Comparison of ENCODE assay signal across 8 mouse cellular contexts in the genomic region with DNA sequence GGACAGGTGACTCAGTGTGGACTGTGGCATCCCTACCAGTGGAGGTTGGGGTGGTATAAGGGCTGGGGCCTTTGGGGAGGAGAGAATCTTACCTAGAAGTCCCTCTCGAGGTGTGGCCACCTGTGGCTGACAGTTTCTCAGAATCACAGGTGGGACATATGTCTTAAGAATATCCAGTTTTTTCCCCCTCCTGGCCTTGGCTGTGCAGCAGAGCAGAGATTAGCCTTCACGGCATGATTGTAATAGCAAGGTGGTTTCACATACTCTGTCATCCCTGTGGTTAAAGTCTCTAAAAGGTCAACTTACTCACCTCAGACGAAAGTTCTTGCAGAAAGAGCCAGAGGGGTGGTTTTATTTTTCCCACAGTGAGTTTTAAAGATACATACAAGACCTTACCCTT. TPM values are rescaled to one million over a fixed set of nuclear protein-coding genes. Genes with fewer than 3 reads are reported as not detected.
DNase-seq lines count a peak whose midpoint lies in the region; ATAC-seq and TF ChIP-seq lines count a peak whose summit lies in the region.

No protein-coding gene starts in this region.

- no peak overlapping the region for H3K27ac ChIP-seq in heart, embryonic 13.5 days (replicated peaks)
- H3K27ac ChIP-seq in CH12.LX (ENCODE audit: insufficient read depth, low read depth): no peak overlapping the region; the same call in 1 of the 2 replicates
- 0 out of 2 replicates have a peak overlapping the region, but pooled peaks have one; percentile 96 for H3K27ac ChIP-seq in heart, postnatal 0 days (ENCODE audit: low read depth)
- H3K27ac ChIP-seq in midbrain, embryonic 10.5 days (replicated peaks): no peak overlapping the region; the same call in 1 of the 2 replicates

- in situ Hi-C loops in CH12.LX (cut with MboI; ENCODE audit: low pct_ligation_motif_present, low pct_unique_long_range_greater_than_20kb, low sequenced_read_pairs): loop anchor here (25.0 kb wide), 2 partner anchors 492 to 1192 kb away; a partner anchor contains a TSS

- H3K4me2 ChIP-seq in heart, embryonic 13.5 days: peak overlapping the region; percentile 97
- peak overlapping the region; percentile 83 for H3K4me2 ChIP-seq in CH12.LX (ENCODE audit: insufficient read depth, low read depth, poor library complexity, severe bottlenecking)
- H3K4me2 ChIP-seq in heart, postnatal 0 days (ENCODE audit: low read depth, low read length): peak overlapping the region; percentile 94

- TF ChIP-seq RAD21 in CH12.LX (IDR thresholded peaks at IDR 0.05; ENCODE audit: low read depth, low read length): no peak

- H3K4me3 ChIP-seq in heart, embryonic 13.5 days: peak overlapping the region; percentile 97
- H3K4me3 ChIP-seq in CH12.LX (replicated peaks in 1 of 3; ENCODE audit: low read depth in 2 of 3, low read length in 2 of 3, poor library complexity in 1 of 3): peak overlapping the region; percentile 83 to 90 (median 89)
- H3K4me3 ChIP-seq in heart, postnatal 0 days (ENCODE audit: low read depth, low read length): peak overlapping the region; percentile 94
- H3K4me3 ChIP-seq in midbrain, embryonic 10.5 days: peak overlapping the region; percentile 82

- dilution Hi-C loops in CH12.LX (cut with MboI; ENCODE audit: extremely low pct_ligation_motif_present, extremely low pct_unique_long_range_greater_than_20kb, low sequenced_read_pairs): no loop called here

- no peak for ATAC-seq in heart, embryonic 13.5 days (ENCODE audit: extremely low read depth, insufficient number of reproducible peaks, low FRiP score, low TSS enrichment)
- no peak for ATAC-seq in heart, postnatal 0 days (ENCODE audit: insufficient read depth, low read depth)

- peaks cover 53% of the 10 kb centered on the region for H3K79me2 ChIP-seq in CH12.LX (replicated peaks; ENCODE audit: control insufficient read depth, extremely low read depth, insufficient read depth, poor library complexity, severe bottlenecking)

- H3K4me1 ChIP-seq in heart, embryonic 13.5 days: peaks cover 43% of the 10 kb centered on the region
- H3K4me1 ChIP-seq in CH12.LX (ENCODE audit: control insufficient read depth in 1 of 2, insufficient read depth in 2 of 2): peaks cover 6 to 49% of the 10 kb centered on the region in 2 experiments; a peak in 3 of 4 replicates
- peaks cover 12% of the 10 kb centered on the region for H3K4me1 ChIP-seq in heart, postnatal 0 days (ENCODE audit: control insufficient read depth, insufficient read depth)
- peaks cover 36% of the 10 kb centered on the region for H3K4me1 ChIP-seq in midbrain, embryonic 10.5 days

- no peak for DNase-seq in heart, postnatal 4 days
- DNase-seq in CH12.LX (ENCODE audit: extremely low read depth): peak; percentile 41
- DNase-seq in heart, postnatal 0 days (ENCODE audit: low spot score): no peak
- DNase-seq in midbrain, embryonic 10.5 days (ENCODE audit: low spot score): no peak
- no peak for DNase-seq in cerebellum, adult 11-12 months
- DNase-seq in thymus, postnatal 10 days (ENCODE audit: low spot score in 2 of 2): no peak
- no peak for DNase-seq in urinary bladder, postnatal 4 days (ENCODE audit: low spot score in 2 of 2)

- 22% methylated on average over 3 of the region's 3 CpGs for WGBS in heart, embryonic 13.5 days
- whole genome bisulfite sequencing in heart, postnatal 0 days: 18% methylated on average over 3 of the region's 3 CpGs
- 25% methylated on average over 3 of the region's 3 CpGs for whole genome bisulfite sequencing in midbrain, embryonic 10.5 days

- peak overlapping the region; percentile 94 for H3K9ac ChIP-seq in heart, embryonic 13.5 days
- peak overlapping the region; percentile 23; the same call in 1 of the 2 replicates for H3K9ac ChIP-seq in CH12.LX (ENCODE audit: insufficient read depth, low read depth)
- H3K9ac ChIP-seq in heart, postnatal 0 days (replicated peaks; ENCODE audit: low read depth, low read length): peak overlapping the region; percentile 87

- H3K9me3 ChIP-seq in heart, embryonic 13.5 days: no peaks in the 10 kb centered on the region
- no peaks in the 10 kb centered on the region for H3K9me3 ChIP-seq in CH12.LX (replicated peaks; ENCODE audit: low read length)
- no peaks in the 10 kb centered on the region for H3K9me3 ChIP-seq in heart, postnatal 0 days (replicated peaks; ENCODE audit: control insufficient read depth, low read length)
- H3K9me3 ChIP-seq in midbrain, embryonic 10.5 days (replicated peaks): no peaks in the 10 kb centered on the region

- TF ChIP-seq POLR2A in CH12.LX (IDR thresholded peaks at IDR 0.05; ENCODE audit: low read depth, low read length): no peak

- TF ChIP-seq EP300 in CH12.LX (IDR thresholded peaks at IDR 0.05; ENCODE audit: low read length): peak; percentile 38; the same call in 1 of the 2 replicates
- no peak for TF ChIP-seq EP300 in heart, postnatal 0 days (IDR thresholded peaks at IDR 0.05; ENCODE audit: low read depth)

- no peaks in the 10 kb centered on the region for H3K36me3 ChIP-seq in heart, embryonic 13.5 days
- peaks cover 0 to 18% of the 10 kb centered on the region in 2 experiments for H3K36me3 ChIP-seq in CH12.LX (replicated peaks in 1 of 2; ENCODE audit: control insufficient read depth in 1 of 2, insufficient read depth in 1 of 2, low read length in 1 of 2)
- no peaks in the 10 kb centered on the region for H3K36me3 ChIP-seq in heart, postnatal 0 days (replicated peaks; ENCODE audit: control insufficient read depth, insufficient read depth, low read length)
- no peaks in the 10 kb centered on the region for H3K36me3 ChIP-seq in midbrain, embryonic 10.5 days

- peaks cover 10% of the 10 kb centered on the region for H3K27me3 ChIP-seq in heart, embryonic 13.5 days (replicated peaks)
- H3K27me3 ChIP-seq in CH12.LX (replicated peaks): peaks cover 9% of the 10 kb centered on the region
- H3K27me3 ChIP-seq in heart, postnatal 0 days (ENCODE audit: control insufficient read depth, insufficient read depth, low read length): no peaks in the 10 kb centered on the region
- peaks cover 55% of the 10 kb centered on the region for H3K27me3 ChIP-seq in midbrain, embryonic 10.5 days (ENCODE audit: low read depth, poor library complexity, severe bottlenecking)

- TF ChIP-seq CTCF in CH12.LX (conservative IDR thresholded peaks at IDR 0.05 in 1 of 2, IDR thresholded peaks at IDR 0.05 in 1 of 2; ENCODE audit: low read depth in 2 of 2, low read length in 2 of 2): no peak
- TF ChIP-seq CTCF in heart, postnatal 0 days (IDR thresholded peaks at IDR 0.05; ENCODE audit: low read depth): no peak

TF ChIP-seq in CH12.LX, 34 proteins besides CTCF, POLR2A, EP300 and RAD21:
- peak; percentile 15; the same call in 1 of the 2 replicates for TF ChIP-seq IRF4 (IDR thresholded peaks at IDR 0.05; ENCODE audit: low read depth, low read length)
- peak; percentile 34; the same call in 1 of the 2 replicates for TF ChIP-seq MEF2A (IDR thresholded peaks at IDR 0.05; ENCODE audit: borderline replicate concordance, low read depth, low read length)
- TF ChIP-seq BHLHE40 (IDR thresholded peaks at IDR 0.05; ENCODE audit: low read depth, low read length): peak; percentile 22; the same call in 1 of the 2 replicates
- TF ChIP-seq ETS1 (conservative IDR thresholded peaks at IDR 0.05; ENCODE audit: low read depth, low read length): peak; percentile 52
- TF ChIP-seq ZKSCAN1 (IDR thresholded peaks at IDR 0.05; ENCODE audit: borderline replicate concordance, low read depth, low read length): no peak
- no peak for TF ChIP-seq MAZ (IDR thresholded peaks at IDR 0.05; ENCODE audit: low read depth, low read length)
- 0 out of 2 replicates have a peak, but pooled peaks have one; percentile 42 for TF ChIP-seq TCF12 (IDR thresholded peaks at IDR 0.05; ENCODE audit: low read depth, low read length)

RNA-seq across cellular contexts. Expression of a gene that starts 2.4 kb away (rescaled TPM):
- 5.4 and 6.1 TPM in 2 replicates for polyA plus RNA-seq in heart, embryonic 13.5 days (2015; fragmentation: Nextera tagmentation; extraction: Ambion mirVana)
- total RNA-seq in heart, postnatal 4 days (2021): 10 to 100 TPM; 13.2 to 13.5 TPM
- 1.2 and 1.3 TPM in 2 replicates for total RNA-seq in CH12.LX (2012; rRNA removed)
- total RNA-seq in CH12.LX (2014; rRNA removed): 0.50 and 0.79 TPM in 2 replicates
- polyA plus RNA-seq in CH12.LX (2012; ENCODE audit: insufficient read length, low read depth): 6.0 and 6.9 TPM in 2 replicates
- total RNA-seq in heart, postnatal 0 days (2014; rRNA removed; ENCODE audit: low replicate concordance): 4.7 and 8.9 TPM in 2 replicates
- 3.3 and 3.6 TPM in 2 replicates for polyA plus RNA-seq in heart, postnatal 0 days (2015; fragmentation: Nextera tagmentation; extraction: Ambion mirVana)
- polyA plus RNA-seq in midbrain, embryonic 10.5 days (2016; fragmentation: Nextera tagmentation; extraction: Ambion mirVana): 1.9 and 2.1 TPM in 2 replicates

Comparison
In these comparisons a context has a peak if more than half of its experiments do, and no peak if none do; other contexts are left out.
1. H3K9ac ChIP-seq: peak in every context shown above with its lines; median percentile 94 in heart, embryonic 13.5 days; 87 in heart, postnatal 0 days; 23 in CH12.LX.